Mouse (Mus musculus) liver (tissue): ENCODE results near the gene Ctso.

Experiments used
- DNase-seq: peaks from one replicate; pipeline ENCODE4 v3.0.0-alpha.2; 2020; ENCODE audit warnings: mixed read lengths

Gene Ctso

DNA sequence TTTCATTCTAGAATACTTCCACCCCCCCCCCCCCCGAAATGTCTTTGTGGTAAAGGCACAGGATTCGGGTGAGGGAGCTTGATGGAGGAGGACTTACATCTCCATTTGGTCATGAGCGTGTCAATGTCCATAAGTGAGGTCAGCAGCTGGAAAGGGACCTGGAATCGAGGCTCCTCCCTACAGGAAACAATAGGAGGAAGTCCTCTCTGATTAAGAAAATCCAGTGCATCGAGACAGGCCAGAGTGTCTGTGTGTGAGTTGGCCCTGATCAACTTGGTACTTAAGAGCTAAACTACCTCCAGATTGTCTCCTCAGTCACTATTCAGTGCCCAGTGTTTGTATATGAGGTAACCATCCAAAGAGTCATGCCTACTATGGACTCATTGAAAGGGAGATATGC, 28.9 kb downstream of the Ctso start:
- no peak for DNase-seq

DNA sequence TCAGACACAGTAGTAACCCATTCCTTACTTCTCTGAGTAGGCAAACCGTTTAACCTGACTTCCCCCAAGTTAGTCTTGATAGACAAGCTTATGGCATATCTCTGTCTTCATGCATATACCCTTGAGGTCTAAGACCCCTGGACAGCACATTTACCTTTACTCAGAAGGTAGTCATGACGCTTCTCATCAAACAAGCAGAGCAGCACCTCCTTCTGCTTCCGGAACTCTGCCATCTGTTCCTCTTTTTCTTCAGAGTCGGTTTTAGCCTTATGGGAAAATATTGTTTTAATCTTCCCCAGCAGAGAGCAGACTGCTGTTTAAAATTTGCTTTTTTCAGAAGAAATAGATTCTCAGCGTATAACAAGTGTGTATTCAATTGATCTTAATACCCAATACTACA, 31.4 kb downstream of the Ctso start:
- no peak for DNase-seq

DNA sequence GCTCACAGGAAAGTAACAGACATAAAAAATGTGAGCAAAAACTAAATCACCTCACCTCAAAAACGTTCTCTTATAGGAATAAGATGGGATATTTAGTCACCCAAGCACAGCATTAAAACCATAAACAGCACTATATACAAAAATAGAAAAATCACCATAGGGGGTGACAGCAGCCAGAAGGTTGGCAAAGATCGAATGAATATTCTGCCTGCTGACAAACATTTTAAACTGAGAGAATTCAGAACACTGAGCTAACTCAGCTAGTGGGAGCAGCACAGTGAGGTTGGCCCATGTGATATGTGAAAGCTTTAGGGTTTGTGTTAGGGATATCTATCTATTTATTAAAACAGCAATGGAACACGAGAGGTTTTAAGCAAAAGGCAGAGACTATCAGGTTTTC, 32.2 kb downstream of the Ctso start:
- DNase-seq, result no peak

DNA sequence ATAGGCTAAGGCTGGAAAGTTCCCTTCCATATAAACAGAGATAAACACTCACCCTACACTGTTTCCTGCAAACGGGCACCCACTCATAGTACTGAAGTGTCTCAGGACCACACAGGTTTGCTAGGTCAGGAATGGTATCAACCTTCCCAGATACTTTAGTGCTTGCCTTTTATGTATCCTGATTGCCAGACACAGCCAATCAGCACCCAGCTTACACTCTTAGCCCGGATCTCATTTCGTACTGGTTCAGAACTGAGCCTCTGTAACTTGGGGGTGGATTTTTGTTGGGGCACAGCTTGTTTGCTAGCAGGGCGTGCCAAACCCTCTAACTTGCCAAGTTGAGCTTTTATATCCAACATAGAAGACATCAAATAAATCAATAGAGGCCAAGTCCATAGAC, 43.2 kb downstream of the Ctso start:
- DNase-seq, result no peak

DNA sequence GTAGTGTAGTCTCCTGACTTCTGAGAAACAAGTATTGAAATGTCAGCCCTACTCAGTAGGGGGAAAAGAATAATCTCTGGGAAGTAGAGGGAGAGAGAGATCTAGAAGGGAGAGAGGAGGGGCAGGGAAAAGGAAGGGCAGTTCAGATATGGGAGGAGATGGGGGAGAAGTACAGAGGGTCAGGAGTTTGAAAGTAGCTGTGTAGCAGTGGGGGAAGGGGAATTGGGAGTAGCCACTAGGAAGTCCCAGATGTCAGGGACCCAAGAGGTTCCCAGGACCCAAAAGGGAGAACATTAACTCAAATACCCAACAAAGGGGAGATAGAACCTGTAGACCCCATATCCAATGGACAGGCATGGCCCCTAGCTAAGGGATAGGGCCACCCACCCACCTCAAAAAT, 43.7 kb downstream of the Ctso start, which contains the start of gene Tdo2:
Tdo2 (minus strand) TSS at position 101 of the 400 bp plus-strand sequence.
- DNase-seq, result no peak

DNA sequence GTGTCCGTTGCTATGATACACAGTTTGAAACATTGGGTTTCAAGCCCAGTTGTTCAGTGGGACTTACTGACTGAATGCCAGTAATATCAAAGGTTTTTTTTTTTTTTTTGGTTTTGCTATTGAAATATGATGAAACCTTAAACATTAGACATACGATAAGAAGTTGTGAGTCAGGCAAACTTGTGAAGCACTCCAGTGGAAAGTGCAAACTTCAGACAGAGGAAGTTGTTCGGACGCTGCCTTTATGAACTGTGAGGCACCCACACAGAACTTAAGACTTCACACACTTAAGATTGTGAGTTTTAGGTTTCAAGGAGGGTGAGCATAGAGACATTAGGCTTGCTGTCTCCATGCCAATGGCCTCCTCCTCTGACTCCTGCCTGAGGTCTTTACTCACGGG, 49.2 kb downstream of the Ctso start:
- DNase-seq, result no peak

DNA sequence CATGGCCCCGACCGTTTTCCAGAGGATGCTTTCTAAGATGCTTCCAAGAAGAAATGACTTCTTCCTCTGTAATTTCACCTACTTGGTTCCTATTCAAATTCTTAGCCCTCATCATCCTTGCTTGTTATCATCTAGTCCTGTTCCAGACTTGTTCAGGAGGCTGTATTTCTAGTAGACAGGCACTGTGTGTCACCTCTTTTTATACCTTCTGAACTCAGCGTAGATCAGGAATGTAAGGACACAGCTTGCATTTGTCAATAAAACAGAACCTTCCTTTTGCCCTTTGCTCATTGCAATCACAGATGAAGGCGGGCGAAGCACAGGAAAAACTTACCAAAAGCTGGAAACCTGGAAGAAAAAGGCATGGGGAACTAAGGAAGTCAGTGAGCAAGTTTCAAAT, 49.6 kb downstream of the Ctso start, which contains the start of gene Asic5:
Asic5 (plus strand) TSS at position 301 of the 400 bp plus-strand sequence.
- no peak for DNase-seq

DNA sequence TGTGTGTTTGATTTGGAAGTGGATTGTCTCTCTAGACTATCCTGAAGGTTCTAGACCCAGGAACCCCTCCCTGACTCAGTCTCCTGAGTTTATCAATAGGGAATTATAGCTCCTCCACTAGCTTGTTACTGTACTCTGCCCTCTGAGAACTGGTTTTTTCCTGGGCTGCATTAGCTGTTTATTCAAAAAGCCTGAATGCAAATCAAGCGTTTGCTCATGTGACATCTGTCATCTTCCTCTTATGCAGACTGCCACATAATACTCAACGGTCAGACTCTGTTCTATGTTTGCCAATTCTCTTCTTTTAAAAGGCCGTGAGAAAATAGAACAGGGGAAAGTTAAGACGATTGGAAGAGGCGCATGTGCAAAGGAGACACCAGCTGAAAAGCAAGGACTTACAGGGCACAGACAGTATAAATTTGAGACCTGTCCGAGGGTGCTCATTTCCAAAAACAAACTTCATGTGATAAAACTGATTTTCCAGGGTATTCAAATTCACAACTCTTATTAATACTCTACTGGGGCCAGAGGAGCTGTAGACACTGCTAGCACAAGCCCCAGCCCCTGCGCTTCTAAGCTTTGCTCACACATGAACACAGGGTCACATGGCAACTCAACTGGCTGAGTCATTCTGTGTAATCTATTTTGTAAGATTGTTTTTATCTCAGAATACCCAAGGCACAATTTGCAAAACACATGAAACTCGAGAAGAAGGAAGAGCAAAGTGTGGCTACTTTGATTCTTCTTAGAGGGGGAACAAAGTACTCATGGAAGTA, 50.9 kb downstream of the Ctso start:
- DNase-seq, result no peak

DNA sequence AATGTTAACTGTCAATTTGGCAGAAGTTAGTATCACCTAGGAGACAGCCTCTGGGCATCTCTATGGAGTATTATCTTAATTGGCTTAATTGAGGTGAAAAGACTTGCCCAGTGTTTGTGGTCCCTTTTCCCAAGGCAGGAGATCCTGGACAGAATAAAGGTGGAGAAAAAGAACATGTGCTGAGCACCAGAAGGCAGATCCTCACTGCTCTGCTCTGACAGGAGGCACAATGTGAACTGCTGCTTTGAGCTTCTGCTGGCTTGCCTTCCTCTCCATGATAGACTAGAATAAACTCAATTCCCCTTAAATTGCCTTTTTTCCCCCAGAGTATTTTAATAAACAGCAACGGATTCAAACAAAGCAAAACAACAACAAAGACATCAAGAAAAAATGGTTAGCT, 52.7 kb downstream of the Ctso start:
- DNase-seq, result no peak

DNA sequence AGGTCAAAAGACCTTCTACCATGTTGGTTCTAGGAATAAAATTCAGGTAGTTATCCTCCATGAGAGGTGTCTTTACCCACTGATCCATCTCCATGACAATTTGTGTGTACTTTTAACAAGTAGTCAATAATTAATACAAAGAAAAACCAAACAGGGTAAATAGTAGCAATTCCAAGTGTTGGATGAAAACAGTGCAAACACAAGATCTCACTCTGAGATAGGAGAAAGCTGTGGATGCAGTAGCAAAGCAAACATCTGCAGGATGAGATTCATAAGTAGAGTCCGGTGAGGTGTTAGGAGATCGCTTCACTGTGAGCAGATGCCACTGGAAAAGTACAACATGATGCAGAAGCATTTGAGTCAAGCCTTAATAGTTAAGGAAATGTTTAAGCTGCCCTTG, 53.7 kb downstream of the Ctso start:
- no peak for DNase-seq

DNA sequence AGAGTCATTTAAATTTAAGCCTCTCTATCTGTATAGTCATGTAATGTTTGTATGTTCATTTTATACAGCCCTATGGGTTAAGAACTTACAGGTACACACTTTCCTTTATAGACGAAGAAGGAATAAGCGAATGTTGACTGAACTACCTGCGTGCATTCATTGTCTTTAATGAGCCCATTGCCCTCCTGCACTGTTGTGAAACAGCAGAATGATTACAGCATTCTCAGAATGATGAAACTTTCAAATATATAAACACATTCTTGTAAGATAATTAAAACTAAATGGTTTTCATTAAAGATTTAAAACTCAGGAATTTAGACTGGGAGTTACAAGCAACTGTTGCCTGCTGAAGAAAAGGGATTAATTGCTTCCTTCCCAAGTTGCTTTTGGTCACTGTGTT, 55.2 kb downstream of the Ctso start:
- no peak for DNase-seq

DNA sequence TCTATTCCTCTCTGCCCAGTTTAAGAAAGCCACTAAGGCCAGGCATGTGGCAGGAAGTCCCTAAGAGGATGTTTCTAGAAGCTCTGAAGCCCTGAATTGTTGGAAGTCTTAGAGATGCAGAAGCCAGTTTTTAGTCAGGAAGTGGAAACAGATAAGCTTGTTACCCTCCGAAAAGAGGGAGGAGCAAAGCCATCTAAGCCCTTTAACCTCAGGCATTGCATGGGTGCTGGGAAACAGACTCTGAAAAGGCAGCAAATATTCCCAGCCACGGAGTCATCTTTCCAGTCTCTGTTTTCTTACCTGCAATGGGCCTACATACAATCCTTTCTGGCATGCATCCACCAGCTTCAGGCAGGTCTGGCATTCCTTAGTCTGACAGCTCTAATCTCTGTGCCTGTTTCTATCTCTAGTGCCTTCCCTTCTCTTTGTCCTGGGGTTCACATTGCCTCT, 57.3 kb downstream of the Ctso start:
- no peak for DNase-seq

DNA sequence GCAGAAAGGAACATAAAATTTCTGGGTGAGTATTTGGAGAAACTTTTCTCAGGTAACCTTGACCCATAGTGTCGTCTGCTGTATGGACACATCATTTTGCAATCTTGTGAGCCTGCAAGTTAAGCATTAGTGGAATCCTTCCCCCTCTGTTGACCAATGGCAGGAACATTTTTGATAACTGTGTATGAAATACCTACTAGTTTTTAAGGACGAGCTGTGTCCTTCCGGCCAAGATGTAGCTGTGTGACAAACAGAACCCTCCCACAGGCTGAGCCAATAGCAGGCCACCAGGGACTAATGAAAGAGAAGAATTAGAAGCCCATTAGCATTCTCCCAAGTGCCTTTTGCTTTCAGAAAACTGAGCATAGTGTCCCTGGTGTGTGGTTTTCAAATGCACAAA, 58.1 kb downstream of the Ctso start:
- DNase-seq, result no peak

DNA sequence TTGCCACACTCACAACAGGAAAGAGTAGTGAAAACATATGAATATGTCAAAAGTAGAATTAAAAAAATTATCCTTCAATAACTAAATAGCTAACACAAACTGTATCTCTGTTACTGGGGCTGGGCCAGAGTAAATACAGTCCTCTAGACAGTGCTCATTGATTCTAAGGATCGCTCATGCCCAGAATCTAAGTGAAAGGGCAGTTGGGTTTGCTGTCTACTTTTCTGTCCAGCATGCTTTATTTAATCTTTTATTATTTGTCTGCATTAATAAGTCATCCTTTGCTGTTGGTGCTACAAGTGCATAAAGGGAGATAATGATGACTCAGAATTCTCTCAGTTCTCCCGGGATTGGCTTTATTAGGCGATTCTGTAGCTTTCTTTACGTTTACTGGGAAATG, 63.0 kb downstream of the Ctso start:
- DNase-seq, result no peak

DNA sequence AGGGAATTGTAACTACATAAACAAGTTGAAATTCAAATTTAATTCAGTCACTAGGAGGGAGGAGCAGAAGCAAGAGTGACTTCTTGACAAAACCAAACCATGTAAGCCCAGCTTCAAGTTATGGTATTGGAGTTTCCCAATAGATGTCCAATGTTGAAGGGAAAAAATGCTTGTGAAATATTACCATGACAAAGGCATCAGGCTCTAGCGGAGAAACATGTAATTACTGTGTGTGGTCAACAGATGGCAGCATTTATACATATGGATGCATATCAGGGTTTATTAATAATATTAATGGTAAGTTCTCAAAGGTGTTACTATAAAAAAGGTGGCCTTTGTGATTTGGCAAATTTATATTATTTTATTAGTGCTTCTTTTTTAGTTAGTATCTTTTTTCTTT, 63.6 kb downstream of the Ctso start:
- no peak for DNase-seq
